Mouse (Mus musculus): ENCODE measurements around the gene Wnt2. TPM values are rescaled to one million over a fixed set of nuclear protein-coding genes. Genes with fewer than 3 reads are reported as not detected.

Gene Wnt2
- total and polyA plus RNA-seq, 3 experiments, result not detected

GRCm38 (mm10) chr6:17942344-17942743, 88.0 kb downstream of the Wnt2 start:
- no peak overlapping the region for H3K9ac ChIP-seq (ENCODE audit: control insufficient read depth, low read depth, low read length, poor library complexity, severe bottlenecking)
- H3K79me2 ChIP-seq (ENCODE audit: control insufficient read depth, insufficient read depth, low read length, poor library complexity), result no peaks in the 10 kb centered on the region
- no peaks in the 10 kb centered on the region for H3K9me3 ChIP-seq (replicated peaks; ENCODE audit: insufficient read depth, low read length)
- no peak for TF ChIP-seq CHD1 (IDR thresholded peaks at IDR 0.05; ENCODE audit: low read depth, low read length)
- H3K27ac ChIP-seq (ENCODE audit: control insufficient read depth, low read depth, low read length), result no peak overlapping the region
- H3K4me1 ChIP-seq (ENCODE audit: control insufficient read depth in 1 of 2, insufficient read depth in 2 of 2, low read length in 2 of 2), result peaks cover 0 to 8% of the 10 kb centered on the region in 2 experiments; a peak in 3 of 4 replicates
- no peak overlapping the region for H3K4me3 ChIP-seq (ENCODE audit: control insufficient read depth in 1 of 2, insufficient read depth in 1 of 2, low read depth in 2 of 2, low read length in 2 of 2)
- H3K27me3 ChIP-seq (ENCODE audit: control insufficient read depth in 1 of 2, insufficient read depth in 2 of 2, low read length in 2 of 2), result no peaks in the 10 kb centered on the region
- no peak for DNase-seq (ENCODE audit: low read depth, low spot score)
- H3K36me3 ChIP-seq (ENCODE audit: control insufficient read depth in 1 of 2, insufficient read depth in 2 of 2, low read length in 2 of 2), result peaks cover 0 to 5% of the 10 kb centered on the region in 2 experiments

GRCm38 (mm10) chr6:17941916-17942315, 88.5 kb downstream of the Wnt2 start:
- no peak for DNase-seq (ENCODE audit: low read depth, low spot score)
- peaks cover 0 to 5% of the 10 kb centered on the region in 2 experiments; a peak in 3 of 4 replicates for H3K4me1 ChIP-seq (ENCODE audit: control insufficient read depth in 1 of 2, insufficient read depth in 2 of 2, low read length in 2 of 2)

More at GRCm38 (mm10) chr6:17941916-17942315, 88.5 kb downstream of the Wnt2 start:
- no peak overlapping the region for H3K27ac ChIP-seq (ENCODE audit: control insufficient read depth, low read depth, low read length)
- no peak overlapping the region for H3K9ac ChIP-seq (ENCODE audit: control insufficient read depth, low read depth, low read length, poor library complexity, severe bottlenecking)
- peaks cover 0 to 2% of the 10 kb centered on the region in 2 experiments for H3K36me3 ChIP-seq (ENCODE audit: control insufficient read depth in 1 of 2, insufficient read depth in 2 of 2, low read length in 2 of 2)
- no peaks in the 10 kb centered on the region for H3K79me2 ChIP-seq (ENCODE audit: control insufficient read depth, insufficient read depth, low read length, poor library complexity)
- no peak for TF ChIP-seq EP300 (IDR thresholded peaks at IDR 0.05; ENCODE audit: low read depth in 1 of 2, low read length in 2 of 2)
- TF ChIP-seq ZMIZ1 (IDR thresholded peaks at IDR 0.05; ENCODE audit: low read depth, low read length), result no peak
- TF ChIP-seq POLR2AphosphoS2 (IDR thresholded peaks at IDR 0.05; ENCODE audit: low read length), result no peak
- TF ChIP-seq RAD21 (IDR thresholded peaks at IDR 0.05; ENCODE audit: low read depth, low read length), result no peak
- no peak for TF ChIP-seq HCFC1 (IDR thresholded peaks at IDR 0.05; ENCODE audit: low read depth, low read length)
- no peak for TF ChIP-seq MYC (IDR thresholded peaks at IDR 0.05; ENCODE audit: low read depth, low read length)
- TF ChIP-seq GABPA (IDR thresholded peaks at IDR 0.05; ENCODE audit: low read depth, low read length), result no peak
- no peak for TF ChIP-seq SIN3A (IDR thresholded peaks at IDR 0.05; ENCODE audit: low read length)
- no peak for TF ChIP-seq ETS1 (IDR thresholded peaks at IDR 0.05; ENCODE audit: low read depth, low read length)
- no peak for TF ChIP-seq TAL1 (IDR thresholded peaks at IDR 0.05; ENCODE audit: low read length)
- no peak for TF ChIP-seq USF1 (IDR thresholded peaks at IDR 0.05; ENCODE audit: low read depth, low read length)
- TF ChIP-seq ZNF384 (IDR thresholded peaks at IDR 0.05; ENCODE audit: low read depth, low read length), result no peak
- no peaks in the 10 kb centered on the region for H3K27me3 ChIP-seq (ENCODE audit: control insufficient read depth in 1 of 2, insufficient read depth in 2 of 2, low read length in 2 of 2)
- H3K9me3 ChIP-seq (replicated peaks; ENCODE audit: insufficient read depth, low read length), result no peaks in the 10 kb centered on the region
- no peak overlapping the region for H3K4me3 ChIP-seq (ENCODE audit: control insufficient read depth in 1 of 2, insufficient read depth in 1 of 2, low read depth in 2 of 2, low read length in 2 of 2)

Other genes with a start within 250 kb of the Wnt2 start
- gene Asz1, start 78.5 kb upstream of the Wnt2 start, total RNA-seq (2012; rRNA removed), result not detected in 2 replicates
- gene Asz1, start 78.5 kb upstream of the Wnt2 start, polyA plus RNA-seq (2012; ENCODE audit: insufficient read depth in 1 of 2, insufficient read length in 2 of 2, low read depth in 1 of 2, low replicate concordance in 2 of 2, missing spikeins in 1 of 2), result not detected
- not detected in 2 replicates for gene Cftr, start 140.1 kb upstream of the Wnt2 start, total RNA-seq (2012; rRNA removed)
- not detected for gene Cftr, start 140.1 kb upstream of the Wnt2 start, polyA plus RNA-seq (2012; ENCODE audit: insufficient read depth in 1 of 2, insufficient read length in 2 of 2, low read depth in 1 of 2, low replicate concordance in 2 of 2, missing spikeins in 1 of 2)